Mouse (Mus musculus) kidney, embryonic 16.5 days (tissue): ENCODE results near the gene Slc30a2. TPM values are rescaled to one million over a fixed set of nuclear protein-coding genes. Genes with fewer than 3 reads are reported as not detected.

ENCODE experiments used
- ATAC-seq: fragments of 200-750 bp; cut with Nextera tagmentation; 2 replicates; pipeline ENCODE4 v1.8.0; 2017; ENCODE audit warnings: moderate TSS enrichment; ENCODE audit not compliant: low FRiP score, low TSS enrichment
- H3K27ac ChIP-seq: fragments of 300-500 bp; sonication (generic); 2 replicates; pipeline ENCODE4 v1.5.1; 2014; ENCODE audit warnings: low read length
- H3K27me3 ChIP-seq: fragments of 300-500 bp; sonication (generic); 2 replicates; pipeline ENCODE4 v1.6.1; 2014; ENCODE audit warnings: low read length, control low read depth, mixed read lengths; ENCODE audit not compliant: insufficient read depth
- H3K36me3 ChIP-seq: fragments of 300-500 bp; sonication (generic); 2 replicates; pipeline ENCODE4 v1.6.1; 2014; ENCODE audit warnings: low read length, control low read depth, mixed read lengths; ENCODE audit not compliant: insufficient read depth
- H3K4me1 ChIP-seq: fragments of 300-500 bp; sonication (generic); 2 replicates; pipeline ENCODE4 v1.6.1; 2014; ENCODE audit warnings: low read length, control low read depth, mixed read lengths; ENCODE audit not compliant: insufficient read depth
- H3K4me2 ChIP-seq: fragments of 300-500 bp; sonication (generic); replicated peaks from 2 replicates; pipeline ENCODE4 v1.6.1; 2014; ENCODE audit warnings: low read depth, low read length
- H3K4me3 ChIP-seq: fragments of 300-500 bp; sonication (generic); 2 replicates; pipeline ENCODE4 v1.5.1; 2014; ENCODE audit warnings: mild to moderate bottlenecking, low read length
- H3K9ac ChIP-seq: fragments of 300-500 bp; sonication (generic); replicated peaks from 2 replicates; pipeline ENCODE4 v1.6.1; 2014; ENCODE audit warnings: low read length
- H3K9me3 ChIP-seq: fragments of 300-500 bp; sonication (generic); 2 replicates; pipeline ENCODE4 v1.6.1; 2016; ENCODE audit warnings: low read length, control low read depth
- WGBS: fragments of 180-500 bp; shearing (Covaris S2); extraction: QIAGEN DNeasy Blood & Tissue Kit; methylation state at CpG from one replicate; pipeline ENCODE4 v1.1.7; 2014; 5-methylcytosine and 5-hydroxymethylcytosine counted together
- polyA plus RNA-seq: library from polyadenylated mRNA; unstranded; fragments of >200 nt; fragmentation: Nextera tagmentation; extraction: Ambion mirVana; gene quantifications from 2 replicates; pipeline ENCODE4 v1.2.1, GENCODE M21; 2015

Slc30a2 gene
- polyA plus RNA-seq, 1 experiment from 2014 or later: 0.92 TPM

- Histone ChIP-seq H3K9ac (no peak overlapping the region), H3K36me3 (no peaks in the 10 kb centered on the region), H3K4me3 (no peak overlapping the region), H3K27me3 (no peaks in the 10 kb centered on the region), H3K9me3 (no peaks in the 10 kb centered on the region), H3K4me1 (peaks cover 3% of the 10 kb centered on the region; the same call in 1 of the 2 replicates), H3K27ac (no peak overlapping the region), H3K4me2 (no peak overlapping the region)
- no peak for ATAC-seq
- WGBS: 10% methylated on average over 5 of the region's 5 CpGs
Measured at GRCm38 (mm10) chr4:134388397-134388796, 45.4 kb downstream of the Slc30a2 start.

GRCm38 (mm10) chr4:134391636-134392035, 48.7 kb downstream of the Slc30a2 start:
- 100% methylated on average over 1 of the region's 1 CpGs for WGBS
- H3K4me1 ChIP-seq: peaks cover 3% of the 10 kb centered on the region; the same call in 1 of the 2 replicates
- H3K9me3 ChIP-seq: no peaks in the 10 kb centered on the region

GRCm38 (mm10) chr4:134392595-134392994, 49.6 kb downstream of the Slc30a2 start:
- Histone ChIP-seq H3K27me3 (no peaks in the 10 kb centered on the region), H3K36me3 (no peaks in the 10 kb centered on the region), H3K4me3 (no peak overlapping the region), H3K4me1 (peaks cover 8% of the 10 kb centered on the region; the same call in 1 of the 2 replicates), H3K9me3 (no peaks in the 10 kb centered on the region), H3K9ac (no peak overlapping the region), H3K27ac (no peak overlapping the region), H3K4me2 (no peak overlapping the region)
- no peak for ATAC-seq
- 17% methylated on average over 8 of the region's 8 CpGs for WGBS

More at GRCm38 (mm10) chr4:134391636-134392035, 48.7 kb downstream of the Slc30a2 start:
- H3K9ac ChIP-seq: no peak overlapping the region
- no peaks in the 10 kb centered on the region for H3K27me3 ChIP-seq
- no peak overlapping the region for H3K27ac ChIP-seq
- no peak for ATAC-seq
- no peak overlapping the region for H3K4me3 ChIP-seq
- no peak overlapping the region for H3K4me2 ChIP-seq
- H3K36me3 ChIP-seq: no peaks in the 10 kb centered on the region

- Histone ChIP-seq H3K27ac (no peak overlapping the region), H3K4me2 (no peak overlapping the region), H3K9ac (no peak overlapping the region), H3K36me3 (no peaks in the 10 kb centered on the region), H3K27me3 (no peaks in the 10 kb centered on the region), H3K4me1 (peaks cover 8% of the 10 kb centered on the region; the same call in 1 of the 2 replicates), H3K4me3 (no peak overlapping the region), H3K9me3 (no peaks in the 10 kb centered on the region)
- 24% methylated on average over 12 of the region's 12 CpGs for WGBS
- no peak for ATAC-seq
Measured at GRCm38 (mm10) chr4:134393026-134393425, 50.0 kb downstream of the Slc30a2 start.

- 93% methylated on average over 7 of the region's 7 CpGs for WGBS
- Histone ChIP-seq H3K36me3 (no peaks in the 10 kb centered on the region), H3K9ac (no peak overlapping the region), H3K4me2 (no peak overlapping the region), H3K4me1 (peaks cover 8% of the 10 kb centered on the region; the same call in 1 of the 2 replicates), H3K9me3 (no peaks in the 10 kb centered on the region), H3K4me3 (no peak overlapping the region), H3K27ac (no peak overlapping the region), H3K27me3 (no peaks in the 10 kb centered on the region)
- no peak for ATAC-seq
Measured at GRCm38 (mm10) chr4:134395142-134395541, 52.2 kb downstream of the Slc30a2 start.

GRCm38 (mm10) chr4:134395977-134396825, 53.2 kb downstream of the Slc30a2 start, which contains the start of gene Pafah2:
Gene Pafah2 (plus strand): TSS chr4:134396320.
- peaks cover 14% of the 10 kb centered on the region for H3K4me1 ChIP-seq
- H3K27ac ChIP-seq: peak within 1 kb of the TSS; percentile 63
- no peaks in the 10 kb centered on the region for H3K27me3 ChIP-seq
- H3K9ac ChIP-seq: peak within 1 kb of the TSS; percentile 73
- H3K4me3 ChIP-seq: peak within 1 kb of the TSS; percentile 58
- H3K4me2 ChIP-seq: peak within 1 kb of the TSS; percentile 67
- H3K36me3 ChIP-seq: no peaks in the 10 kb centered on the region
- ATAC-seq: peak; percentile 97
- under 1% methylated on average over 31 of the region's 31 CpGs for WGBS
- no peaks in the 10 kb centered on the region for H3K9me3 ChIP-seq

GRCm38 (mm10) chr4:134397121-134397520, 54.1 kb downstream of the Slc30a2 start:
- 15% methylated on average over 7 of the region's 7 CpGs for WGBS
- H3K4me1 ChIP-seq: peaks cover 22% of the 10 kb centered on the region
- H3K27me3 ChIP-seq: no peaks in the 10 kb centered on the region
- peak overlapping the region; percentile 58 for H3K4me3 ChIP-seq
- no peaks in the 10 kb centered on the region for H3K36me3 ChIP-seq
- peak overlapping the region; percentile 40 for H3K27ac ChIP-seq
- peak overlapping the region; percentile 67 for H3K4me2 ChIP-seq
- H3K9me3 ChIP-seq: no peaks in the 10 kb centered on the region
- no peak; the same call in 1 of the 2 replicates for ATAC-seq
- H3K9ac ChIP-seq: peak overlapping the region; percentile 22

- Histone ChIP-seq H3K27ac (peak overlapping the region; percentile 40), H3K4me3 (peak overlapping the region; percentile 58; the same call in 1 of the 2 replicates), H3K9ac (no peak overlapping the region), H3K27me3 (no peaks in the 10 kb centered on the region), H3K9me3 (no peaks in the 10 kb centered on the region), H3K4me1 (peaks cover 19% of the 10 kb centered on the region), H3K36me3 (no peaks in the 10 kb centered on the region), H3K4me2 (peak overlapping the region; percentile 67)
- no peak for ATAC-seq
- WGBS: 81% methylated on average over 9 of the region's 9 CpGs
Measured at GRCm38 (mm10) chr4:134397732-134398131, 54.8 kb downstream of the Slc30a2 start.

- Histone ChIP-seq H3K4me2 (no peak overlapping the region), H3K27me3 (no peaks in the 10 kb centered on the region), H3K4me1 (peaks cover 21% of the 10 kb centered on the region), H3K27ac (no peak overlapping the region), H3K36me3 (no peaks in the 10 kb centered on the region), H3K4me3 (no peak overlapping the region), H3K9ac (no peak overlapping the region), H3K9me3 (no peaks in the 10 kb centered on the region)
- no peak for ATAC-seq
- 28% methylated on average over 5 of the region's 5 CpGs for WGBS
Measured at GRCm38 (mm10) chr4:134400206-134400605, 57.2 kb downstream of the Slc30a2 start.

GRCm38 (mm10) chr4:134401181-134401661, 58.2 kb downstream of the Slc30a2 start:
- Histone ChIP-seq H3K4me1 (peaks cover 21% of the 10 kb centered on the region), H3K9ac (peak overlapping the region; percentile 43), H3K4me3 (peak overlapping the region; percentile 40), H3K4me2 (peak overlapping the region; percentile 59), H3K9me3 (no peaks in the 10 kb centered on the region), H3K36me3 (no peaks in the 10 kb centered on the region), H3K27me3 (no peaks in the 10 kb centered on the region), H3K27ac (no peak overlapping the region)
- peak; percentile 65 for ATAC-seq
- WGBS: 5% methylated on average over 19 of the region's 19 CpGs
